Mouse (Mus musculus): ENCODE data around the gene Olfr766-ps1.
"Not testable (repeated sequence)": the region's sequence is repeated elsewhere in the genome, so short reads cannot be mapped to it uniquely, and the experiment has no call there.

The Olfr766-ps1 gene

DNA sequence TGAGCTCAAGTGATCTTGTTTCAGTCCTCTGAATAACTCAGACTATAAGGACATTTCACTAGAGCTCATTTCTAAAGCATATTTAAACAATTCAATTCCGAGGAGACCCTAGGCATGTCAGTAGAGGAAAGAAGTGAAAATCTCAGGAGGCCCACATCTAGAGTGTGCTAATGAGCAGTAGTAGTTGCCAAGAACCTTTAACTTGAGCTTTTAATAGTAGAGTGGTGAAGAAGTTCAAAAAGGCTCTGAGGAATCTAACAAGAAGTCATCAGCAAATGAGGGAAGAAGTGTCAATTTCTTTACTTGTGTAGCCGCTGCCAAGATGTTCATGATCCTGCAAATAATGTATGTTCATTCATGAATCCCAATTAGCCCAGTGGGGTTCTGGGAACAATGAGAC, at the start of gene Olfr766-ps1:
Olfr766-ps1 (minus strand) TSS at position 101 of the 400 bp plus-strand sequence.
- DNase-seq (ENCODE audit: low read depth) = no peak

DNA sequence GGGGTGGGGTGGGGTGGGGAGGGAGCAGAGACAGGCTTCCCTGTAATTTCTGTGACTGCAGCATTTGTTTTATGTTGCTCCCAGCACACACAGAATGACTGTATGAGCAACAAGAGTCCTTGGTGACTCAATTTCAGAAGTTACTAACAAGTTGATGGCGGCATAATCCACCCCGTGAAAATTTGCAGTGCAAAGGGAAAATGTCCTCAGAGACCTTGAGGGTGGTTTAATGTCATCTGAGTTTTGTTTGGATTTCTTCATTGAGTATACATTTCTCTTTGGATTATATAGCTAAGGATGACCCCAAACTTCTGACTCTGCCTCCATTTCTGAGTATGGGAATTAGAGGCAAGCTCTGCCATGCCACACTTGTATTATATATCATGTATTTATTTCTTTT, 49.0 kb upstream of the Olfr766-ps1 start, which contains the start of gene Olfr769:
Olfr769 (minus strand) TSS at position 101 of the 400 bp plus-strand sequence.
- no peak for DNase-seq (ENCODE audit: low read depth)

DNA sequence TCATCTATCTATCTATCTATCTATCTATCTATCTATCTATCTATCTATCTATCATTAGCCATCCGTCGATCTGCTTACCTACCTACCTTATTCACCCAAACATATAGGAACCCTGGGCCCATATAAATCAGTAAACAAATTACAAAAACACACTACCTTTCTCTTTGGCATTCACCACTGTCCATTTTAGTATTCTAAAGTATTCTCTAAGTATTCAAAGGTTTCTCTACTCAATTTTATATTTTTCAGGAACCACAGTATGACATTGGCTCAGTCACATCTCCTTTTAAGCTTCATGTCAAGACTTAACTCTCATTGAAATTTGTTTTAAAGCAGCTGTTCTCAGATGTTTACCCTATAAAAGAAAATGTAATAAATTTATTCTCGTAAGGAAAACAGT, 46.4 kb upstream of the Olfr766-ps1 start:
- no peak for DNase-seq (ENCODE audit: low read depth)

GRCm38 (mm10) chr10:129101231-129101630, 32.5 kb upstream of the Olfr766-ps1 start:
- DNase-seq (ENCODE audit: low read depth) = no peak

GRCm38 (mm10) chr10:129099275-129099674, 30.5 kb upstream of the Olfr766-ps1 start, which contains the start of gene Olfr768:
Gene Olfr768, minus strand, starts transcription at chr10:129099375.
- no peak for DNase-seq (ENCODE audit: low read depth)

DNA sequence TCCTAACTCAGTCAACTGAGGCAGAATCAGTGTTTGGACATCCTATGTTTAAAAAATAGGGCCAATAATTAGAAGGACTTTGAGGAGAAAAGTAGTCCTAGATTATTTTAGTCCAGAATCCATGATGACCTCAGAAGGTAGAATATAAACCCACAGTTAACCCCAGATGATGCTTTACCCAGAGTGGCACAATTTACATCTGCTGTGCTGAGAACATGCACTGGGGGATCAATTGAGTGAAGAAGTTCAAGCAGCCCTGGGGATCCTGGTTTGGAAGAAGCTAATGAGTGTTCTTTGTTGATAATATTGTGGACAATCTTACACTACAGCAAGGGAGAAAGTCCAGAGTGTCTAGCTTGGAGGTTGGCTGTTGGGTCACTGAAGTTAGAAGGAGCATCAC, 14.0 kb upstream of the Olfr766-ps1 start, which contains the start of gene Olfr767:
Olfr767 (minus strand) TSS at position 101 of the 400 bp plus-strand sequence.
- not testable (repeated sequence) for DNase-seq (ENCODE audit: low read depth)

- not testable (repeated sequence) for DNase-seq (ENCODE audit: low read depth)
Observed at GRCm38 (mm10) chr10:129049898-129050297, 18.9 kb downstream of the Olfr766-ps1 start, which contains the start of gene Olfr765. Gene Olfr765, minus strand, starts transcription at chr10:129049998.

DNA sequence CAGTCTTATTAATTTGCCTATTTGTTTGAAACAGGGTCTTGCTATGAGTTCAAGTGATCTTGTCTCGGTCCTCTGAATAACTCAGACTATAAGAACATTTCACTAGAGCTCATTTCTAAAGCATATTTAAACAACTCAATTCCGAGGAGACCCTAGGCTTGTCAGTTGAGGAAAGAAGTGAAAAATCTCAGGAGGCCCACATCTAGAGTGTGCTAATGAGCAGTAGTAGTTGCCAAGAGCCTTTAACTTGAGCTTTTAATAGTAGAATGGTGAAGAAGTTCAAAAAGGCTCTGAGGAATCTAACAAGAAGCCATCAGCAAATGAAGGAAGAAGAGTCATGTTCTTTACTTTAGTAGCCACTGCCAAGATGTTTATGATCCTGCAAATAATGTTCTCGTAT, 29.0 kb downstream of the Olfr766-ps1 start, which contains the start of gene Olfr764-ps1:
Olfr764-ps1 (minus strand) TSS at position 101 of the 400 bp plus-strand sequence.
- no peak for DNase-seq (ENCODE audit: low read depth)

GRCm38 (mm10) chr10:129028343-129028742, 40.4 kb downstream of the Olfr766-ps1 start:
- no peak for DNase-seq (ENCODE audit: low read depth)

DNA sequence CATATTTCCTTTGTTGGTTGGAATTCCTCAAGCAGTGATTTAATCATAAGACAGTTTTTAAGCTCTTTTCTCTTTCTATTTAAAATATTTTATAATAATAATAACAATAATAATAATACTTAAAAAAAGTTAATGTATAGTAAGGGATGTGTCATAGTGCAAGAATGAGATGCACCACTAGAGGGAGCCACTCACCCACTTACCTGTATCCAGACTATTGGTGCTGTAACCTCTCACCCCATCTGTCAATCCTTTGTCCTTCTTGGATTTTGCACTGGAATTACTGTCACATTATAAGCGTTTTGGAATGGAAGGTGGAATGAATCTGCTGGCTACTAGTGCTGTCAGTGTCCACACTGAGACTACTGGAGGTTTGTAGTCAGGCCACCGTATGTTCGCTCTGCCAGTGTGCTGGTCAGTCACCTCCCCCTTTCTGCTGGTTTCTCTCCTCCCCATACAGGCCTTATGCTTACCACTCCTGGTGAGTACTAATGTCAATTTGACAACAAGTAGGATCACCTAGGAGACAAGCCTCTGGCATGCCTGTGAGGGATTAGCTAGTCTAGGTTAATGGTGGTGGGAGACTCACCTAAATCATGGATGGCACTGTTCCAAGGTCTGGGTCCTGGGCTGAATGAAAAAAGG, 42.6 kb downstream of the Olfr766-ps1 start:
- DNase-seq (ENCODE audit: low read depth) = peak; percentile 10

GRCm38 (mm10) chr10:129023319-129023718, 45.5 kb downstream of the Olfr766-ps1 start:
- DNase-seq (ENCODE audit: low read depth) = no peak

DNA sequence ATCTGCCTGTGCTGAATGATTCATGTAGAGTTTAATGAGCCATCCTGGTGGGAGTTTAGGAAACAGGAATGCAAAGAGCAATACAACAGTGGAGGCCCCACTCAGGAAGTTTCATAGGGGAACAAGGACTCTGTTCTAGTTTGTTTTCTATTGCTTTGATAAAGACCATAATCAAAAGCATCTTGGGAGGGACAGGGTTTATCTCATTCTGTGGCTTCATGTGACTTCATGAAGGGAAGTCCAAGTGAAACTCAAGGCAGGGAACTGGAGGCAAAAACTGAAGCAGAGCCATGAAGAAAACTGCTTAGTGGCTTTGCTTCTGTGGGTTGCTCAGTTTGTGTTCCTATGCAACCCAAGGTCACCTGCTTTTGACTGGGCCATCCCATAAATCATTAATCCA, 54.3 kb downstream of the Olfr766-ps1 start:
- no peak for DNase-seq (ENCODE audit: low read depth)
